Mouse (Mus musculus): ENCODE results near the gene Zfp574. TPM values are rescaled to one million over a fixed set of nuclear protein-coding genes. Genes with fewer than 3 reads are reported as not detected.

Zfp574 gene
- total and polyA plus RNA-seq, 2 experiments from 2014 or later, result 30.9 to 38.0 TPM

GRCm38 (mm10) chr7:25089875-25090274 is 17.5 kb downstream of the Zfp574 start:
- H3K27me3 ChIP-seq (ENCODE audit: insufficient read depth, low read length), result no peaks in the 10 kb centered on the region
- no peak for ATAC-seq (ENCODE audit: low FRiP score)

GRCm38 (mm10) chr7:25098169-25098568 is 25.8 kb downstream of the Zfp574 start:
- no peaks in the 10 kb centered on the region for H3K27me3 ChIP-seq (ENCODE audit: insufficient read depth, low read length)
- no peaks in the 10 kb centered on the region for H3K4me1 ChIP-seq (ENCODE audit: insufficient read depth, low read length)
- no peaks in the 10 kb centered on the region for H3K9me3 ChIP-seq (ENCODE audit: low read length)
- H3K36me3 ChIP-seq (ENCODE audit: insufficient read depth, low read length), result peaks cover 34% of the 10 kb centered on the region
- H3K4me3 ChIP-seq (ENCODE audit: low read depth, low read length), result no peak overlapping the region
- 74% methylated on average over 3 of the region's 3 CpGs for WGBS
- no peak for TF ChIP-seq CTCF (IDR thresholded peaks at IDR 0.05)
- DNase-seq (ENCODE audit: low spot score) (no peak), ATAC-seq (ENCODE audit: low FRiP score) (no peak)
- no peak overlapping the region for H3K9ac ChIP-seq (replicated peaks; ENCODE audit: low read length, poor library complexity, severe bottlenecking)
- H3K27ac ChIP-seq (ENCODE audit: low read depth, low read length), result no peak overlapping the region
- H3K4me2 ChIP-seq (ENCODE audit: low read depth, low read length, poor library complexity, severe bottlenecking), result no peak overlapping the region

More at GRCm38 (mm10) chr7:25089875-25090274, 17.5 kb downstream of the Zfp574 start:
- no peaks in the 10 kb centered on the region for H3K9me3 ChIP-seq (ENCODE audit: low read length)
- H3K4me1 ChIP-seq (ENCODE audit: insufficient read depth, low read length), result no peaks in the 10 kb centered on the region
- H3K9ac ChIP-seq (replicated peaks; ENCODE audit: low read length, poor library complexity, severe bottlenecking), result no peak overlapping the region
- H3K36me3 ChIP-seq (ENCODE audit: insufficient read depth, low read length), result peaks cover 15% of the 10 kb centered on the region; the same call in 1 of the 2 replicates
- H3K27ac ChIP-seq (ENCODE audit: low read depth, low read length), result no peak overlapping the region
- no peak overlapping the region for H3K4me3 ChIP-seq (ENCODE audit: low read depth, low read length)
- no peak for TF ChIP-seq CTCF (IDR thresholded peaks at IDR 0.05)
- no peak for DNase-seq (ENCODE audit: low spot score)
- WGBS, result 34% methylated on average over 10 of the region's 10 CpGs
- H3K4me2 ChIP-seq (ENCODE audit: low read depth, low read length, poor library complexity, severe bottlenecking), result no peak overlapping the region

GRCm38 (mm10) chr7:25099581-25099980 is 27.2 kb downstream of the Zfp574 start:
- ATAC-seq (ENCODE audit: low FRiP score) (no peak), DNase-seq (ENCODE audit: low spot score) (peak; percentile 24)
- Histone ChIP-seq H3K9ac (replicated peaks; ENCODE audit: low read length, poor library complexity, severe bottlenecking) (no peak overlapping the region), H3K9me3 (ENCODE audit: low read length) (no peaks in the 10 kb centered on the region), H3K4me3 (ENCODE audit: low read depth, low read length) (no peak overlapping the region), H3K4me1 (ENCODE audit: insufficient read depth, low read length) (no peaks in the 10 kb centered on the region), H3K27ac (ENCODE audit: low read depth, low read length) (no peak overlapping the region), H3K4me2 (ENCODE audit: low read depth, low read length, poor library complexity, severe bottlenecking) (no peak overlapping the region), H3K36me3 (ENCODE audit: insufficient read depth, low read length) (peaks cover 33% of the 10 kb centered on the region), H3K27me3 (ENCODE audit: insufficient read depth, low read length) (no peaks in the 10 kb centered on the region)
- peak; percentile 51 for TF ChIP-seq CTCF (IDR thresholded peaks at IDR 0.05)
- WGBS, result 53% methylated on average over 4 of the region's 4 CpGs

GRCm38 (mm10) chr7:25105411-25106160 is 33.2 kb downstream of the Zfp574 start:
- Histone ChIP-seq H3K4me2 (ENCODE audit: low read depth, low read length, poor library complexity, severe bottlenecking) (no peak overlapping the region), H3K9ac (replicated peaks; ENCODE audit: low read length, poor library complexity, severe bottlenecking) (no peak overlapping the region), H3K9me3 (ENCODE audit: low read length) (no peaks in the 10 kb centered on the region), H3K27me3 (ENCODE audit: insufficient read depth, low read length) (no peaks in the 10 kb centered on the region), H3K36me3 (ENCODE audit: insufficient read depth, low read length) (no peaks in the 10 kb centered on the region), H3K4me3 (ENCODE audit: low read depth, low read length) (no peak overlapping the region), H3K27ac (ENCODE audit: low read depth, low read length) (peak overlapping the region; percentile 44; the same call in 1 of the 2 replicates), H3K4me1 (ENCODE audit: insufficient read depth, low read length) (no peaks in the 10 kb centered on the region)
- 15% methylated on average over 17 of the region's 17 CpGs for WGBS
- TF ChIP-seq CTCF (IDR thresholded peaks at IDR 0.05), result peak; percentile 98
- DNase-seq (ENCODE audit: low spot score) (peak; percentile 92), ATAC-seq (ENCODE audit: low FRiP score) (peak; percentile 68)

GRCm38 (mm10) chr7:25106790-25107502 is 34.6 kb downstream of the Zfp574 start:
- H3K4me1 ChIP-seq (ENCODE audit: insufficient read depth, low read length), result no peaks in the 10 kb centered on the region
- H3K27me3 ChIP-seq (ENCODE audit: insufficient read depth, low read length), result no peaks in the 10 kb centered on the region
- no peak overlapping the region for H3K27ac ChIP-seq (ENCODE audit: low read depth, low read length)
- H3K4me3 ChIP-seq (ENCODE audit: low read depth, low read length), result no peak overlapping the region
- DNase-seq (ENCODE audit: low spot score) (no peak), ATAC-seq (ENCODE audit: low FRiP score) (0 out of 2 replicates have a peak, but pooled peaks have one; percentile 6)
- no peak overlapping the region for H3K9ac ChIP-seq (replicated peaks; ENCODE audit: low read length, poor library complexity, severe bottlenecking)
- no peak for TF ChIP-seq CTCF (IDR thresholded peaks at IDR 0.05)
- no peaks in the 10 kb centered on the region for H3K9me3 ChIP-seq (ENCODE audit: low read length)
- H3K36me3 ChIP-seq (ENCODE audit: insufficient read depth, low read length), result no peaks in the 10 kb centered on the region
- H3K4me2 ChIP-seq (ENCODE audit: low read depth, low read length, poor library complexity, severe bottlenecking), result no peak overlapping the region
- 57% methylated on average over 17 of the region's 17 CpGs for WGBS

GRCm38 (mm10) chr7:25109355-25109754 is 37.0 kb downstream of the Zfp574 start:
- Histone ChIP-seq H3K4me3 (ENCODE audit: low read depth, low read length) (no peak overlapping the region), H3K27me3 (ENCODE audit: insufficient read depth, low read length) (no peaks in the 10 kb centered on the region), H3K27ac (ENCODE audit: low read depth, low read length) (no peak overlapping the region), H3K9me3 (ENCODE audit: low read length) (no peaks in the 10 kb centered on the region), H3K36me3 (ENCODE audit: insufficient read depth, low read length) (0 out of 2 replicates have a peak, but pooled peaks cover 8% of the 10 kb centered on the region), H3K9ac (replicated peaks; ENCODE audit: low read length, poor library complexity, severe bottlenecking) (no peak overlapping the region), H3K4me1 (ENCODE audit: insufficient read depth, low read length) (no peaks in the 10 kb centered on the region), H3K4me2 (ENCODE audit: low read depth, low read length, poor library complexity, severe bottlenecking) (no peak overlapping the region)
- DNase-seq (ENCODE audit: low spot score) (no peak), ATAC-seq (ENCODE audit: low FRiP score) (no peak)
- WGBS, result 78% methylated on average over 12 of the region's 12 CpGs
- no peak for TF ChIP-seq CTCF (IDR thresholded peaks at IDR 0.05)

All from midbrain, postnatal 0 days (tissue).